Mouse (Mus musculus) brain, embryonic 18.5 days (tissue): ENCODE results near the gene Epop.
A peak's percentile ranks its signal among the peaks of the same experiment; 100 is the strongest.
"Not testable (repeated sequence)": the region's sequence is repeated elsewhere in the genome, so short reads cannot be mapped to it uniquely, and the experiment has no call there.

Experiments used
- DNase-seq: peaks from one replicate; pipeline ENCODE4 v3.0.0-alpha.2; 2012; ENCODE audit warnings: low read depth, low spot score

The Epop gene

GRCm38 (mm10) chr11:97660734-97661647, 31.5 kb upstream of the Epop start:
- no peak for DNase-seq

- peak; percentile 36 for DNase-seq
Measured at GRCm38 (mm10) chr11:97659990-97660714, 30.6 kb upstream of the Epop start.

GRCm38 (mm10) chr11:97659267-97659989, 29.9 kb upstream of the Epop start:
- DNase-seq, result no peak

GRCm38 (mm10) chr11:97658751-97659266, 29.3 kb upstream of the Epop start:
- no peak for DNase-seq

- DNase-seq, result not testable (repeated sequence)
Measured at GRCm38 (mm10) chr11:97657967-97658366, 28.5 kb upstream of the Epop start.

- DNase-seq, result no peak
Measured at GRCm38 (mm10) chr11:97657184-97657945, 27.9 kb upstream of the Epop start.

GRCm38 (mm10) chr11:97656269-97656971, 26.9 kb upstream of the Epop start:
- DNase-seq, result no peak

GRCm38 (mm10) chr11:97654210-97654609, 24.7 kb upstream of the Epop start:
- DNase-seq, result no peak

GRCm38 (mm10) chr11:97653376-97653775, 23.9 kb upstream of the Epop start:
- not testable (repeated sequence) for DNase-seq

GRCm38 (mm10) chr11:97650341-97650740, 20.8 kb upstream of the Epop start:
- DNase-seq, result no peak

GRCm38 (mm10) chr11:97648541-97648940, 19.0 kb upstream of the Epop start:
- not testable (repeated sequence) for DNase-seq

- DNase-seq, result no peak
Measured at GRCm38 (mm10) chr11:97644834-97645233, 15.3 kb upstream of the Epop start.

GRCm38 (mm10) chr11:97643380-97644055, 14.0 kb upstream of the Epop start:
- no peak for DNase-seq

- DNase-seq, result no peak
Measured at GRCm38 (mm10) chr11:97642746-97643145, 13.2 kb upstream of the Epop start.

- no peak for DNase-seq
Measured at GRCm38 (mm10) chr11:97641668-97642067, 12.2 kb upstream of the Epop start.

- DNase-seq, result no peak
Measured at GRCm38 (mm10) chr11:97635468-97636019, 6.0 kb upstream of the Epop start.

GRCm38 (mm10) chr11:97632440-97632839, 2.9 kb upstream of the Epop start:
- DNase-seq, result not testable (repeated sequence)

GRCm38 (mm10) chr11:97631938-97632337, 2.4 kb upstream of the Epop start:
- DNase-seq, result no peak

- DNase-seq, result no peak
Measured at GRCm38 (mm10) chr11:97631500-97631899, 2.0 kb upstream of the Epop start.
